Mouse (Mus musculus) forebrain, embryonic 11.5 days (tissue): ENCODE results near the gene Ccdc13. TPM values are rescaled to one million over a fixed set of nuclear protein-coding genes. Genes with fewer than 3 reads are reported as not detected.
A peak's percentile ranks its signal among the peaks of the same experiment; 100 is the strongest.

ENCODE experiments used
- ATAC-seq: fragments of 200-750 bp; cut with Nextera tagmentation; replicated peaks from 2 replicates; pipeline ENCODE4 v1.8.0; 2017; ENCODE audit warnings: moderate TSS enrichment; ENCODE audit not compliant: low FRiP score
- DNase-seq: peaks from one replicate; pipeline ENCODE4 v3.0.0-alpha.2; 2017; ENCODE audit warnings: low spot score
- H3K27ac ChIP-seq: fragments of 300-500 bp; sonication (generic); 2 replicates; pipeline ENCODE4 v1.5.1; 2014; ENCODE audit warnings: low read depth, low read length
- H3K27me3 ChIP-seq: fragments of 300-500 bp; sonication (generic); 2 replicates; pipeline ENCODE4 v1.6.1; 2014; ENCODE audit warnings: mild to moderate bottlenecking, low read length, mixed read lengths; ENCODE audit not compliant: control insufficient read depth, insufficient read depth
- H3K36me3 ChIP-seq: fragments of 300-500 bp; sonication (generic); 2 replicates; pipeline ENCODE4 v1.6.1; 2014; ENCODE audit warnings: mild to moderate bottlenecking, low read length, moderate library complexity, mixed read lengths; ENCODE audit not compliant: control insufficient read depth, insufficient read depth
- H3K4me1 ChIP-seq: fragments of 300-500 bp; sonication (generic); replicated peaks from 2 replicates; pipeline ENCODE4 v1.6.1; 2014; ENCODE audit warnings: low read length, mixed read lengths; ENCODE audit not compliant: control insufficient read depth, insufficient read depth
- H3K4me2 ChIP-seq: fragments of 300-500 bp; sonication (generic); 2 replicates; pipeline ENCODE4 v1.6.1; 2014; ENCODE audit warnings: low read depth, mild to moderate bottlenecking, low read length, moderate library complexity, mixed read lengths; ENCODE audit not compliant: severe bottlenecking
- H3K4me3 ChIP-seq: fragments of 300-500 bp; sonication (generic); 2 replicates; pipeline ENCODE4 v1.5.1; 2014; ENCODE audit warnings: low read depth, low read length
- H3K9ac ChIP-seq: fragments of 300-500 bp; sonication (generic); 2 replicates; pipeline ENCODE4 v1.6.1; 2014; ENCODE audit warnings: low read length
- H3K9me3 ChIP-seq: fragments of 300-500 bp; sonication (generic); 2 replicates; pipeline ENCODE4 v1.6.1; 2016; ENCODE audit warnings: low read length, mixed read lengths; ENCODE audit not compliant: control insufficient read depth
- WGBS: fragments of 180-500 bp; shearing (Covaris S2); extraction: QIAGEN DNeasy Blood & Tissue Kit; methylation state at CpG from one replicate; pipeline ENCODE4 v1.1.7; 2014; 5-methylcytosine and 5-hydroxymethylcytosine counted together
- polyA plus RNA-seq: library from polyadenylated mRNA; unstranded; fragments of >200 nt; fragmentation: Nextera tagmentation; extraction: Ambion mirVana; gene quantifications from 2 replicates; pipeline ENCODE4 v1.2.1, GENCODE M21; 2014

Gene Ccdc13
- polyA plus RNA-seq, 1 experiment from 2014 or later: 2.7 TPM

DNA sequence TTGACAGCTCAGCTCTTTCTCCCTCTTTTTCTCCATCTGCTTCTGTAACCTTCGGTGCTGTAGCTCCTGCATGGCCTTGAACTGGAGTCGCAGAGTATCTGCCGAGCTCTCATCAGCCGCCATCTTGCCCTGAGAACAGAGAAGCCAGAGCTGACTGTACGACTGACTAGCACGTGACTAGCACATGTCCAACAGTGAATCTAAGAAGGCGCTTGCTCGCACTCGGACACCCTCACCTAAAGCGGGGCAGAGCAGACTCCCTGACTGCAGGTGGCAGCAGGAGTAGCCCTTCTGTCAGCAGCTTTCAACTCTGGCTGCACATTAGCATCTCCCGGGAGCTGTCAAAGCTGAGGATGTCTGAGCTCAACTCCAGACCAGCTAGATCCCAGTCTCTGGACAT is 5.4 kb downstream of the Ccdc13 start:
- Histone ChIP-seq H3K4me3 (no peak overlapping the region), H3K9me3 (no peaks in the 10 kb centered on the region), H3K4me1 (peaks cover 4% of the 10 kb centered on the region; the same call in 1 of the 2 replicates), H3K27ac (no peak overlapping the region), H3K36me3 (no peaks in the 10 kb centered on the region), H3K27me3 (no peaks in the 10 kb centered on the region), H3K9ac (no peak overlapping the region), H3K4me2 (no peak overlapping the region)
- no peak for DNase-seq
- WGBS: 85% methylated on average over 11 of the region's 11 CpGs
- ATAC-seq: no peak

DNA sequence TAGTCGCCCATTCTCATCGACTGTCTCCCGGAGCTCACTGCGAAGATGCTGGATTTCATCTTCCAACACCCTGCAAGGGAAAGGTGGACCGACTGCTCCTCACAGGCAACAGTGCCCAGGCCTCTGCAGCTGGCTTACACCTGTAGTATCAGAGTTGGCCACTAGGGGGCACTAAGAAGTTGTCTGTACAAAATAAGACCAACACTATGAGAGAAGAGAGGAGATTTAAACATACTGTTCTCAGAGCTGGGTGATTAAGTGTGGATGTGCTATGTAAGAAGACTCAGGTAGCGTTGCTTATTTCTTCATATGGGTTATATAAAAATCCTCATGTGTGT is 8.3 kb downstream of the Ccdc13 start:
- H3K9ac ChIP-seq: no peak overlapping the region
- no peak overlapping the region for H3K4me2 ChIP-seq
- DNase-seq (peak; percentile 86), ATAC-seq (0 out of 2 replicates have a peak, but pooled peaks have one; percentile 55)
- WGBS: 34% methylated on average over 6 of the region's 6 CpGs
- no peak overlapping the region for H3K4me3 ChIP-seq
- no peaks in the 10 kb centered on the region for H3K27me3 ChIP-seq
- 0 out of 2 replicates have a peak, but pooled peaks cover 2% of the 10 kb centered on the region for H3K4me1 ChIP-seq
- H3K9me3 ChIP-seq: no peaks in the 10 kb centered on the region
- no peaks in the 10 kb centered on the region for H3K36me3 ChIP-seq
- H3K27ac ChIP-seq: no peak overlapping the region

DNA sequence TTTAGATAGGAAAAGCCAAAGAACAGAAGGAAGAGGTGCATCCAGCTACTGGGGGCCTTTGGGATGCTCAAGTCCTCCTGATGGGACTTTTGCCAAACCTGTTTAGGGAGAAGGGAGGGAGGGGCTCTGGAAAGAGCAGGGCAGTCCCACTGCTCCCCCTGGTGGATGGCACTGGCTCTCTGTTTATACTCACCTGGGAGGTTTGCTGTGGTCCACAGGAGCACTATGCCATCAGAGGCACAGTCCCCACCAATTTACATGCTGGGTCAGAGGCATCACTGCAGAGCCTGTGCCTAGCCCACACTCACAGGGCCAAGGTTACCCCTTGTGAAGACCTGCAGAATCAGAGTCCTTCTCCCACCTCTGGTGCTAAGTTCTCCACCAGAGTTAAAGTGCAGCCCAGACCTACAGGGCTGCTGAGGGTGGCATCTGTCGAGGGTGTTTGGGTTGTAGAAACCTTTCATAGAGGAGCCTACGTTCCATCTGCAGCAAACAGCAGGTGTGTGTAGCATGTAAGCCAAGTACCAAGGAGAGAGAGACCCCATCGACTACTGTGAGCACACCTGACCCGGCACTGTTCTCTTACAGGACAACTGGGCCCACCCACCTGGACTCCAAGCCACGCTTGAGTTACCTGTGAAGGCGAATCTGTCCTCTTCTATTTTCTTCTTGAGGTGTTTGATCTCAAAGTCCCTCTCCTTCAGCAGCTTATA is 8.9 kb downstream of the Ccdc13 start:
- no peaks in the 10 kb centered on the region for H3K36me3 ChIP-seq
- no peak overlapping the region for H3K4me2 ChIP-seq
- H3K9me3 ChIP-seq: no peaks in the 10 kb centered on the region
- no peak overlapping the region for H3K9ac ChIP-seq
- no peak overlapping the region for H3K4me3 ChIP-seq
- ATAC-seq (no peak), DNase-seq (no peak)
- H3K27me3 ChIP-seq: no peaks in the 10 kb centered on the region
- 74% methylated on average over 6 of the region's 6 CpGs for WGBS
- no peak overlapping the region for H3K27ac ChIP-seq
- H3K4me1 ChIP-seq: 0 out of 2 replicates have a peak, but pooled peaks cover 2% of the 10 kb centered on the region

GRCm38 (mm10) chr9:121829270-121829992 is 9.8 kb downstream of the Ccdc13 start:
- Histone ChIP-seq H3K27ac (no peak overlapping the region), H3K9me3 (no peaks in the 10 kb centered on the region), H3K4me2 (no peak overlapping the region), H3K36me3 (no peaks in the 10 kb centered on the region), H3K9ac (no peak overlapping the region), H3K4me3 (no peak overlapping the region), H3K27me3 (no peaks in the 10 kb centered on the region), H3K4me1 (0 out of 2 replicates have a peak, but pooled peaks cover 2% of the 10 kb centered on the region)
- DNase-seq: no peak
- no peak for ATAC-seq
- WGBS: 70% methylated on average over 7 of the region's 7 CpGs

DNA sequence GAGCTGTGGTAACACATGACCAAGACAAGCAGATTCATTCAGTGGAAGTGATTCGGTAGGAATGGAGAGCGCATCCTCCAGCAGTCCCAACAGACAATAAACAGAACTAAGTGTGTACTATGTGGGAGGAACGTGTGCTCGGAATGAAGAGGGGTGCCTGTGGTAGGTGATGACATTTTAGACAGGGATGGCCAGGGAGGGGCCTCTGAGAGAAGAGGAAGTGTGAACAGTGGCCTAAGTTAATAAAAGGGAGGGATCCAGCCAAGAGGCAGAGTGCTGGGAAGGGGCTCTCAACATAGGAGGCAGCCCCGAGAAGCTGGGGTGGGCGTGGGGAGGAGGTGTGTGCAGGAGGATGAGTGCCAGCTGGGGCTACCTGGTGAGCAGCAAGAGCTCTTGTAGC is 10.9 kb downstream of the Ccdc13 start:
- no peak overlapping the region for H3K4me3 ChIP-seq
- no peak overlapping the region for H3K27ac ChIP-seq
- no peak overlapping the region for H3K9ac ChIP-seq
- H3K36me3 ChIP-seq: no peaks in the 10 kb centered on the region
- no peak overlapping the region for H3K4me2 ChIP-seq
- WGBS: 84% methylated on average over 6 of the region's 6 CpGs
- H3K27me3 ChIP-seq: no peaks in the 10 kb centered on the region
- no peaks in the 10 kb centered on the region for H3K9me3 ChIP-seq
- no peak for ATAC-seq
- no peak for DNase-seq
- 0 out of 2 replicates have a peak, but pooled peaks cover 2% of the 10 kb centered on the region for H3K4me1 ChIP-seq

GRCm38 (mm10) chr9:121826356-121826755 is 12.9 kb downstream of the Ccdc13 start:
- Histone ChIP-seq H3K4me1 (0 out of 2 replicates have a peak, but pooled peaks cover 2% of the 10 kb centered on the region), H3K36me3 (no peaks in the 10 kb centered on the region), H3K4me2 (no peak overlapping the region), H3K4me3 (no peak overlapping the region), H3K9me3 (no peaks in the 10 kb centered on the region), H3K9ac (no peak overlapping the region), H3K27me3 (no peaks in the 10 kb centered on the region), H3K27ac (no peak overlapping the region)
- WGBS: 91% methylated on average over 3 of the region's 3 CpGs
- no peak for ATAC-seq
- DNase-seq: no peak

GRCm38 (mm10) chr9:121823991-121824390 is 15.3 kb downstream of the Ccdc13 start:
- H3K27ac ChIP-seq: no peak overlapping the region
- no peak for ATAC-seq
- no peak for DNase-seq
- no peaks in the 10 kb centered on the region for H3K36me3 ChIP-seq
- H3K27me3 ChIP-seq: no peaks in the 10 kb centered on the region
- no peak overlapping the region for H3K4me2 ChIP-seq
- no peak overlapping the region for H3K9ac ChIP-seq
- no peaks in the 10 kb centered on the region for H3K4me1 ChIP-seq
- H3K9me3 ChIP-seq: no peaks in the 10 kb centered on the region
- no peak overlapping the region for H3K4me3 ChIP-seq
- WGBS: 87% methylated on average over 7 of the region's 7 CpGs

GRCm38 (mm10) chr9:121823051-121823450 is 16.2 kb downstream of the Ccdc13 start:
- DNase-seq (no peak), ATAC-seq (no peak)
- Histone ChIP-seq H3K27ac (no peak overlapping the region), H3K4me1 (no peaks in the 10 kb centered on the region), H3K9ac (no peak overlapping the region), H3K4me3 (no peak overlapping the region), H3K9me3 (no peaks in the 10 kb centered on the region), H3K4me2 (no peak overlapping the region), H3K36me3 (no peaks in the 10 kb centered on the region), H3K27me3 (no peaks in the 10 kb centered on the region)
- 85% methylated on average over 1 of the region's 1 CpGs for WGBS
